Mouse (Mus musculus): ENCODE results near the gene Msantd2. TPM values are rescaled to one million over a fixed set of nuclear protein-coding genes. Genes with fewer than 3 reads are reported as not detected.

Gene Msantd2
- total RNA-seq (2021): 10 to 100 TPM; 18.8 to 26.6 TPM

DNA sequence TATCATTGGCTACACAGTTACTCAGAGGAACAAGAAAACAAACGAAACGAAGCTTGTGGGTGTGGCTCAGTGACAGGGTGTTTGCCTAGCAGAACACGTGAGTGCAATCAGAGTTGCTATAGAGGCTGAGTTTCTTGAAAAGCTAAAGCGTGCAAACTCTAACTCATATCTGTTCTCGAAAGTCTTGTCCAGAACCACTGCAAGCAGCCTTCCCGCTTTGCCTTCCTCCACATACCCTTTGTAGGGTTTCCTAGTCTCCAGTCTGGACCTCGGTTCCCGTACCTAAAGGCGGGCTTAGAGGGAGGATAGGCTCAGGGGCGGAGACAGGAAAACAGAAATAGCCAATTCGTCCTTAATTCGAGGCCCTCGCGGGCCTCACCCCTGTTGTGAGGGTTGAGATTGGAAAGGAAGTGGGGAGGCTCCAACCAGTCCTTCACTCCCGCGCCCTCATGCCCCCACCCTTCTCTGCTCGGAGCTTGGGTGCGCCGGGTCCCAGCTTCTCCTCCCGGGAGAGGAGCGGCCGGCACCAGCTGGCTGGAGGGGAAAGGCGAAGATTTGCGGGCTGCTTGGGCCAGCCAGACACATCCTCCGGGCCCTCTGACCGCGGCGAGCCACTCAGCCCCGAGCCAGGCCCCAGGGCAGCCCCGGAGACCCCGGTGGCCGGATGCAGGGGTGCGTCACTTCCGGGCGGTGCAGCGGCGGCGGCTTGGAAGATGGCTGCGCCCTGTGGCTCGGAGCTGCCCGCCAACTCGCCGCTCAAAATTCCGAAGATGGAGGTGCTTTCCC is at the start of gene Msantd2:
Gene Msantd2 (plus strand): TSS at position 709 of the 786 bp plus-strand sequence.
- peak; percentile 90 to 91 for DNase-seq (ENCODE audit: low spot score in 2 of 2)
- intact Hi-C loops (cut with DNase I): no loop called here

GRCm38 (mm10) chr9:37452401-37452800 is 36.7 kb upstream of the Msantd2 start:
- intact Hi-C loops (cut with DNase I): no loop called here

GRCm38 (mm10) chr9:37453328-37453727 is 35.8 kb upstream of the Msantd2 start:
- no peak for DNase-seq (ENCODE audit: low spot score in 2 of 2)
- intact Hi-C loops (cut with DNase I): no loop called here

More at GRCm38 (mm10) chr9:37452401-37452800, 36.7 kb upstream of the Msantd2 start:
- no peak for DNase-seq (ENCODE audit: low spot score in 2 of 2)

DNA sequence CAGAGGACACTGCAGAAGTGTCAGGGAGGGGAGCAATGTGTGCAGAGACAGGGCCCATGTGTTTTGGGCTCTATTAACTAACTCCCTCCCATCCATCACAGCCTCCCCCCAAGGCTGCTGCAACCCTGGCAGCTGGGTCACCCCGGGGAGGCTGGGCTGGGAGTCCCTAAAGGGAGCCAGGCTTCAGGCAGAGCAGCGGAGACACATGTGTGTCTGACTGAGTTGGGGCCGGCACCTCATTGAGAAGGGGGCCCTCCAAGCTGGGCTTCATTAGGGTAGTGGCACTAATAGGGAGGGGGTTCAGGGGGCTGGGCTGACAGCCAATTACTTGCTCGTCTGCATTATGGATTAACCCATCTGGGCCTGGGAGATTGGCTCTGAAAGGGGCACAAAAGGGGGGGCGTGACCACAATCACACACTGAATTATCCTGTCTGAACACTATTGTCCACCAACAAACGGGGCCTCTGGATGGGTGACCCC is 35.1 kb upstream of the Msantd2 start:
- intact Hi-C loops (cut with DNase I): no loop called here
- no peak for DNase-seq (ENCODE audit: low spot score in 2 of 2)

DNA sequence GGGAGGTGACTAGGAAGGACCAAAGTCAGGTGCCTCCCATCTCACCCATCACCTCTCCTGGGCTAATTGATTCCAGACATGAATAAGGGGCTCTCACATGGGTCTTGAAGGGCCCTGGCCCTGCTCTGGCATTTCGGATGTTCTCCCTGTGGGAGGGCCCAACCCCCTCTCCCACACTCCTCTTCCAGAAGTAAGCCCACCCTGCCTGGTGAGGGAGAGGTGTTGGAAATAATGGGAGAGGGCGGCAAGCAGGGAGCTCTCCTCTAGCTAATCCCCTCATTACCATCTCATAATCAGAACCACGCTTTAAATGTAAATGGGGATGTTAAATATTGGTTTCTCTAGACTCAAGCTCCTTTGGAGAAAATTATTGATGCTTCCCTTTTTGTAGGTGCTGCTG is 34.1 kb upstream of the Msantd2 start:
- no peak for DNase-seq (ENCODE audit: low spot score in 2 of 2)
- intact Hi-C loops (cut with DNase I): no loop called here

DNA sequence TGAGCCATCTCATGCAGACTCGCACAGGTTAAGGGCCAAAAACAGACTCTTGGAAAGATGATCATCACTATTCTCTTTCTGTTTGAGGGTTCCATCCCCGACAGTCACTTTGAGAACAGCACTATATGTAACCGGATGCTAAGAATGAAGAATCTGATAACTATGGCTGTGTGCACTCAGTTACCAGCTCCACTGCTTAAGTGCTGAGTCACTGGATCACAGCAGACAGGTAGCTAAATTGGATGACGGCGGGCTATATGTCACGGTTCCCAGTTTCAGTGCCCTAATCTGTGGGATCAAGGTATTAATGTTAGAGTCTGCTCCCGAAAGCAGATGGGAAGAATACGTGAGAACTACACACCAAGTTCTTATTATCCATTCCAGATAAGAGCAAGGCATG is 33.3 kb upstream of the Msantd2 start:
- intact Hi-C loops (cut with DNase I): no loop called here
- DNase-seq (ENCODE audit: low spot score in 2 of 2): no peak

DNA sequence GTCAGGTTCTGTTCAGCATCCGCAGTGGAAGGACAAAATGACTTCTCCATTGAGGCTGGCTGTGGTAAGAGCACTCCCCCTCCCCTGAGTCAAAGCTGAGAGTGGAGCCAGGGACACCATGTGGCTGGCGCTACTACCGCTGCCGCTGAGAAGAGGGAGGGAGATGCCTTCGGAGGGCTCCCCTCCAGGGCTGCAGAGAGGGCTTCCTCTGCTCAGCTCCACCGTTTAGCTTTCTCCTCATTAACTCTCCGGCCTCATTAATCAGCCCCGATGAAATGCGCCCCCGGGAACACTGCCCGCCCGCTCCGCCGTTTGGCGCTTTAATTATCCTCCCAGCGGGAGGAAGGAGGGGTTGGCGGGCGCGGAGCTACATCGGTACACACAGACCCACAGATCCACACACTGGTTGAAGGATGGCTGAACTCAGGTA is 32.6 kb upstream of the Msantd2 start:
- DNase-seq (ENCODE audit: low spot score in 2 of 2): peak; percentile 51 to 58
- intact Hi-C loops (cut with DNase I): no loop called here

GRCm38 (mm10) chr9:37457151-37457550 is 32.0 kb upstream of the Msantd2 start:
- DNase-seq (ENCODE audit: low spot score in 2 of 2): no peak
- intact Hi-C loops (cut with DNase I): no loop called here

GRCm38 (mm10) chr9:37459665-37460042 is 29.5 kb upstream of the Msantd2 start:
- no peak for DNase-seq (ENCODE audit: low spot score in 2 of 2)
- intact Hi-C loops (cut with DNase I): loop anchor here (2.0 to 5.0 kb wide), 3 partner anchors 27 to 157 kb away; partner anchors contain the start of gene Robo3

DNA sequence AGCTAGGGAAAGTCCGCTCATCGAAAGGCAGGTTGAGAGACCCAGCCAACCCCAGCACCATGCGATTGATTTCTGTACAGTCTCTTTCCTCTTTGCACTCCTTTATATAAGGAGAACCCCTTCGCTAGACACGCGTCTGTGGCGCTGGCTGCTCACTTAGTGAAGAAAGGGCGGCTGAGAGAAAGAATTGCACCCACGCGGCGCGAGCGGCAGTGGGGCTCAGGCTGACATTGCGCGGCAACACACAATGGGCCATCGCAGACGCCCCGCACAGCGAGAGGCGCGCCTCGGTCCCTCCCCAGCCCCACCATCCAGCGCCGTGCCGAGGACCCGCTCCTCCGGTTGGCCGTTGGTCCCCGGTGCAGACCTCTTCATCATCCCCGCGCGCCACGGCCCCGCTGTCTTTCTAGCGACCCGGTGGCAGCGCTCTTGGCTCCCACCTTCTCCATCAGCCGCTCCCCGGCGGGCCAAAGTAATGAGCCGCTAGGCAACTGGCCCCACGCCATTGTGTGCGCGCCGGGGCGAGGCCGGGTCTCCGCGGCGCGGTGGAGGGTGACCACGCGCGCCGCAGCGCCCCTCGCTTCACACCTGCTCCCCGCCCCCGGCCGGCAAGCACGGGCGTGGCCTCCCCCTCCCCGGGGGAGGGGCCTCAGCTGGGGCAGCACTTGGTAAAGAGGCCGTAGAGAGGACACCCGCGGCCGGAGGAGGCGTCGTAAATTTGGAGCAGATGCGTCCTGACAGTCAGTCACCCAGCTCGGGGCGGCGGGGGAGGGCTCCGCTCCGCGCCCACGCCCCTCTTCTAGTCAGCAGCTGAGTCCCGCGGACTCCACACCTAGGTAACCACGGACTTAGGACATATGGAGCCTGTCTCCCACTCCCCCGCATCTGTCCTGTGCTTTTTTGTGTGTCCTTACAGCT is 28.8 kb upstream of the Msantd2 start:
- DNase-seq (ENCODE audit: low spot score in 2 of 2): peak; percentile 57 to 69
- intact Hi-C loops (cut with DNase I): loop anchor here (2.0 to 5.0 kb wide), 3 partner anchors 28 to 156 kb away; partner anchors contain the start of gene Robo3

DNA sequence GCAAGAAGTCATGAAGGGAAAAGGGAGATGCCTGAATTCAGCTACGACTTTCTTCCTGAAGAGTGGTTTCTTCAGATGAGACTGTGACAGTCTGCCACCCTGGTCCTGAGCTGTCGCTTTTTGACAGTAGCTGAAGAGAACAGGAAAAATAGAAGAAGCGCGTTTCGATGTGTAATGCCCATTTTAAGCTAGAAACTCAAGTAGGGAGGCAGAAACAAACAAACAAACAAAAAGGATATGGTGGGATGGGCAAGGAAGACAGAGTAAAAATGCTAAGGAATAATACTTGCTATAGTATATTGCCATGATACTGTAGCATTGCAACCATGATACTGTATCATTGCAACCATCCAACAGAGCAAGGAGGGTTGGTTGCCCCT is 28.2 kb upstream of the Msantd2 start:
- no peak for DNase-seq (ENCODE audit: low spot score in 2 of 2)
- intact Hi-C loops (cut with DNase I): loop anchor here (2.0 to 5.0 kb wide), 3 partner anchors 28 to 156 kb away; partner anchors contain the start of gene Robo3

DNA sequence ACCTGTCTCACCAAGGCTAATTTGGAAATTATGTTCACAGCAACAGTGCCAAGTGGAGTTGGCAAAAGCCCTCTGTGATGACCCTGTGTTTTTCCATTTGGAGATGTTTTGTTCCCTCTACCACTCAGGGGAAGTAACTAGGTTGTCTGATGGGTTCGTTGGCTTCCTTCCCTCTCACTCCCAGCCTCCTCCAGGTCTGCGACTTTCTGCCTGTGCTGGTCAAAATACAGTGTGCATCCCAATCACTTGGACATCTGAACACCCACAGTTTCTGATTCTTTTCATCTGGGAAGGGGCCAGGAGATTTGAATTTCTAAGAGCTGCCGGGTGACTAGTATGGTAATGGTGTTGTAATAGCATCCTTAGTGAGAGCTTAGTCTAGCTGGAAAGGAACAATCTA is 27.5 kb upstream of the Msantd2 start:
- no peak for DNase-seq (ENCODE audit: low spot score in 2 of 2)
- intact Hi-C loops (cut with DNase I): loop anchor here (2.0 to 5.0 kb wide), 3 partner anchors 29 to 155 kb away; partner anchors contain the start of gene Robo3

DNA sequence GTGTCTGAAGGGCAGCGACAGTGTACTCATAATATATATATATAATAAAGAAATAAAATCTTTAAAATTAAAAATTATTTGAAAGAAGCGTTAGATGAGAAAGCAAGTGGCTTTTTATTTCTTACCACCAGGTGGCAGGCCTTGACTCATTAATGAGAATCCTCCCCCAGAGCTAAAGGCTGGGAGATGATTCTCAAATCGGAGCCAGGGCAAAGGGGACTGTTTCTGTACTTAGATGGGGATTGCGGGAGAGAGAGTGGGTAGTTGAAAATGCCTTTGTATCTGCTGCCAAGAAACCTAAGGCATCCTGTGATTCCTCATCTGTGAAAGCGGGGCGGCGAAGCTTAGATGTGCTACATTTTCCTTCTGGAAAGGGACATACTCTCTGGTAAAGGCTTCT is 26.4 kb upstream of the Msantd2 start:
- DNase-seq (ENCODE audit: low spot score in 2 of 2): peak; percentile 30 to 31
- intact Hi-C loops (cut with DNase I): loop anchor here (5.0 kb wide), 1 partner anchor 85 kb away; no protein-coding TSS in a partner anchor

- intact Hi-C loops (cut with DNase I): no loop called here
- DNase-seq (ENCODE audit: low spot score in 2 of 2): no peak
Measured at GRCm38 (mm10) chr9:37473611-37474125, 15.5 kb upstream of the Msantd2 start.

- intact Hi-C loops (cut with DNase I): no loop called here
- DNase-seq (ENCODE audit: low spot score in 2 of 2): peak; percentile 34 to 47
Measured at GRCm38 (mm10) chr9:37474923-37475322, 14.2 kb upstream of the Msantd2 start.

GRCm38 (mm10) chr9:37485146-37485545 is 4.0 kb upstream of the Msantd2 start:
- no peak for DNase-seq (ENCODE audit: low spot score in 2 of 2)
- intact Hi-C loops (cut with DNase I): no loop called here

DNA sequence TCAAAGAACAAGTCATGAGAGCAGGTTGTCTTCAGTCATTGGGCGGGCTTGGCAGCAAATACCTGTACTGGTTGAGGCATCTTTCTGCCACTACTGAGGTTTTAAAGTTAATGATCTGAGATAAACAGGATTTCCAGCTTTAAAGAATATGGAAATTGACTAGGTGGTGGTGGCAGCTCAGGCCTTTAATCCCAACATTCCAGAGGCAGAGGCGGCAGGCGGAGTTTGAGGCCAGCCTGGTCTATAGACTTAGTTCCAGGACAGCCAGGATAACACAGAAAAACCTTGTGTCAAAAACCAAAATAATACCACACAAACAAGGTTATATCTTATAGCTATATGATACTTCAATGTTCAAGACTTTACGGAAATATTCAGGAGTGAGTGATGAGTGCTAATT is 1.1 kb upstream of the Msantd2 start:
- intact Hi-C loops (cut with DNase I): no loop called here

GRCm38 (mm10) chr9:37489446-37490120 is 464 bp downstream of the Msantd2 start:
- peak; percentile 36 to 49 for DNase-seq (ENCODE audit: low spot score in 2 of 2)
- intact Hi-C loops (cut with DNase I): no loop called here

More for the DNA sequence above, 1.1 kb upstream of the Msantd2 start:
- DNase-seq (ENCODE audit: low spot score in 2 of 2): no peak

DNA sequence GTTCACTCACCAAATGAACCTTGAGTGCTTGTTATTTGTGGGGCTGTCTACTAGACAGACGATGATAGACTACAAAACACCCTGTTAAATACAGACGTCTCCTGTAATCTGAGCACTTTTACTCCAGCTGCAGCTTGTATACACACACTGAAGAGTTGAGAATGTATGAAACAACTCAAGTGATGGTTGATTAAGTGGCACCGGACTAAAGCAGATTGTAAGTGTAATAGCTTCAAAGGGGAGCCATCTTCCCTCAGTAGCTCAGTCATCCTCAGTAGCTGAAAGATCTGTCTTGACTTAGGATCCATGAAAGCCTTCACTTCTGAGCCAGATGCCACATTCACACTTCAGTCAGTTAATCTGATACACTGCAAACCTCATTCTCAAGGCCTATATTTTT is 6.6 kb downstream of the Msantd2 start:
- DNase-seq (ENCODE audit: low spot score in 2 of 2): no peak
- intact Hi-C loops (cut with DNase I): no loop called here

Data from left cerebral cortex, postnatal 36 days (tissue).